Mouse (Mus musculus) erythroblast, embryonic 14.5 days (primary cell): ENCODE data around the gene Dusp13. TPM values are rescaled to one million over a fixed set of nuclear protein-coding genes. Genes with fewer than 3 reads are reported as not detected.

Experiments
- H3K27me3 ChIP-seq: 2 replicates; pipeline ENCODE4 v1.6.1; 2012; ENCODE audit warnings: inconsistent platforms; ENCODE audit not compliant: control insufficient read depth
- H3K36me3 ChIP-seq: 2 replicates; pipeline ENCODE4 v1.6.1; 2012; ENCODE audit warnings: mild to moderate bottlenecking, inconsistent platforms; ENCODE audit not compliant: control insufficient read depth
- H3K4me1 ChIP-seq: 2 replicates; pipeline ENCODE4 v1.6.1; 2012; ENCODE audit warnings: inconsistent platforms; ENCODE audit not compliant: control insufficient read depth
- H3K4me3 ChIP-seq: replicated peaks from 2 replicates; pipeline ENCODE3; 2012; ENCODE audit warnings: moderate library complexity, mild to moderate bottlenecking, inconsistent platforms
- H3K9me3 ChIP-seq: 2 replicates; pipeline ENCODE4 v1.6.1; 2012; ENCODE audit warnings: low read length, inconsistent platforms, mixed read lengths; ENCODE audit not compliant: control insufficient read depth
- GATA1 ChIP-seq: IDR thresholded peaks from 2 replicates; pipeline ENCODE4 v1.6.1; 2012; ENCODE audit warnings: low read length, inconsistent platforms, mixed read lengths
- TAL1 ChIP-seq: IDR thresholded peaks from 3 replicates; pipeline ENCODE4 v1.6.1; 2012; ENCODE audit warnings: low read length, inconsistent platforms, mixed read lengths
- polyA plus RNA-seq: library from polyadenylated mRNA; stranded (reverse); fragments of >175 nt; gene quantifications from 2 replicates; pipeline ENCODE4 v1.2.3, GENCODE M21; 2012

Gene Dusp13
- polyA plus RNA-seq, 1 experiment, result not detected

GRCm38 (mm10) chr14:21772506-21773281 lies 21.7 kb upstream of the Dusp13 start:
- no peak for TF ChIP-seq TAL1
- TF ChIP-seq GATA1, result no peak
- Histone ChIP-seq H3K27me3 (no peaks in the 10 kb centered on the region), H3K36me3 (peaks cover 18% of the 10 kb centered on the region), H3K4me3 (no peak overlapping the region), H3K9me3 (no peaks in the 10 kb centered on the region), H3K4me1 (peaks cover 16% of the 10 kb centered on the region)

DNA sequence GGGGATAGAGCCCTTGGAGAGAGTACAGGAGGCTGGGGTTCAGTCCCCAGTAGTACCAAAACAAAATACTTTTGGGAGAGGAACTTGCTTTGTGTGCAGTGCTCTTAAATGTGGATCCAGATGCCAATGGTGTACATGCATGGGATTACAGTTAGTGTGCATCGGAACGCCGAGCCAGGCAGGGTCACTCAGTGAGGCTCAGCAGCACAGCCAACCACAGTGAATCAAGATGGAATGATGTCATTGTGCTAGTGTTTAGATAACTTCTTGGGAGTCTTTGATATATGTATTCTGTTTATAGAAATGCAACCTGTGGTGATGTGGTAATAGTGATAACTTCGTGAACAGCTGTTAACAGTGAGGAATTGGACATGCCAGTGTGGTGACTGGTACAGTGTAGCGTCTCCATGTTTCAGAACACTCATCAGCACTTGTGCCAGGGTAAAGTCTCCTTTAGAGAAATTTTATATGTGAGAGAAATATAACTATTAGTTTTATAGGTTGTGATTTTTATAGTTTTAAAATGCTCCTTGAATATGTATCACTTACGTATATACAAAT lies 15.5 kb upstream of the Dusp13 start:
- no peaks in the 10 kb centered on the region for H3K27me3 ChIP-seq
- H3K4me3 ChIP-seq, result no peak overlapping the region
- H3K4me1 ChIP-seq, result peaks cover 48% of the 10 kb centered on the region
- H3K9me3 ChIP-seq, result no peaks in the 10 kb centered on the region
- TF ChIP-seq TAL1 (no peak), GATA1 (no peak)
- H3K36me3 ChIP-seq, result peaks cover 2% of the 10 kb centered on the region

DNA sequence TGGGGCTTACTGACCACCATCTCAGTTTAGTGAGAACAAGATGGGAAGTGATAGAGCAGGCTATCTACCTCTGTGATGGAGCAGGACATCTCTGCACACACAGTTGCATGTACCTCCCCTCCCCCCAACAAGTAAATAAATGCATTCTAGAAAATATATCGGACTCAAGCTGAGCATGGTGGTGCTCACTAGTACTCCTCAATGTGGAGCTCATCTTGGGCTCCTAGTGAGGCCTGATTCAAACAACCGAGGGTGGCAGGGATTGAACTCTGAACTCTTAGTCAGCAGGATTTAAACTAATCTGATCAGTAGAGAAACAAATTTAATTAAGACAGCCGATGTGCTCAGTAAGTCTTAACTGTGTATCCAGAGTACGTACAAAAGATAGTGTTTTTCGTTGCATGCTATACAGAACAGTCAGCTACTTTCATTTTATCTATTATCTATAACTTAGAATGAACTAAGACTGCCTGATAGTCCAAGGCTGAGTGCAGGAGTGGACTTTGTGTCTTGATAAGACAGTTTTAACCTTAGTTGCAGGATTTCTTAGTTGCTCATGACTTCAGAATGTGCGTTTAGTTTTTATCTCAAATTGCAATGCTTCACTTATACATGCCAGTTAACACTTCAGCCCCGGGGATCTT lies 14.9 kb upstream of the Dusp13 start:
- Histone ChIP-seq H3K27me3 (no peaks in the 10 kb centered on the region), H3K36me3 (peaks cover 2% of the 10 kb centered on the region), H3K4me3 (no peak overlapping the region), H3K9me3 (no peaks in the 10 kb centered on the region), H3K4me1 (peaks cover 45% of the 10 kb centered on the region)
- TF ChIP-seq GATA1, result no peak
- TF ChIP-seq TAL1, result no peak

GRCm38 (mm10) chr14:21764646-21765045 lies 13.7 kb upstream of the Dusp13 start:
- H3K4me3 ChIP-seq, result no peak overlapping the region
- H3K27me3 ChIP-seq, result no peaks in the 10 kb centered on the region
- TF ChIP-seq GATA1 (no peak), TAL1 (no peak)
- H3K36me3 ChIP-seq, result peaks cover 2% of the 10 kb centered on the region
- no peaks in the 10 kb centered on the region for H3K9me3 ChIP-seq
- H3K4me1 ChIP-seq, result peaks cover 45% of the 10 kb centered on the region

DNA sequence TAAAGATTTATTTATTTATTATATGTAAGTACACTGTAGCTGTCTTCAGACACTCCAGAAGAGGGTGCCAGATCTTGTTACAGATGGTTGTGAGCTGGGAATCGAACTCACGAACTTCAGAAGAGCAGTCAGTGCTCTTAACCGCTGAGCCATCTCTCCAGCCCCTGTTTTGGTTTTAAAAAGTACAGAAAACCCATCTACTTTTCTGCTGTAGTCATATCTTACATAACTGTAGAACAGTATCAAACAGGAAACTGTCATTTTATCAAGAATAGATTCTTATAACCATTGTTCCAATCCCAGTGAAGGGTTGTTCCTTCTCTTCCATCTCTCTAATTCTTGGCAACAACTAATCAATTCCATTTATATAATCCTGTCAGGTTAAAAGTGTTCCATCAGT lies 12.8 kb upstream of the Dusp13 start:
- Histone ChIP-seq H3K27me3 (no peaks in the 10 kb centered on the region), H3K4me1 (peaks cover 49% of the 10 kb centered on the region), H3K9me3 (no peaks in the 10 kb centered on the region), H3K36me3 (peaks cover 2% of the 10 kb centered on the region), H3K4me3 (no peak overlapping the region)
- TF ChIP-seq GATA1, result no peak
- no peak for TF ChIP-seq TAL1

DNA sequence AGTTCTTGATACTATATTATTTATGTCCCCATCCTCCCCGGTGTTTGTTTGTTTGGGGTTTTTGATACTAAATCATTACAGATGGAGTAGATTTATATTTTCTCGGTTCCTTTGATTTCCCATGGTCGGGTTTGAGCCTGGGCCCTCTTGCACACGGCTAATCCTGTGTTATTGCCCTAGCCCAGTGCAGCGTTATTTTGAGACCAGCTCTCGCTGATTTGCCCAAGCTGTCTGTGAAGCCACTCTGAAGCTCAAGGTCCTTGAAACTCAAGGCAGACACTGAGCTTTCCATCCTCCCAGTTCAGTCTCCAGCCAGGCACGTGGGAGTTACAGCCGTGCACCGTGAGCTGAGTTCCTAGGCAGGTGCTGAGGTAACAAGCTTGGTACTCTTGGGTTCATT lies 10.6 kb upstream of the Dusp13 start:
- H3K36me3 ChIP-seq, result no peaks in the 10 kb centered on the region; the same call in 1 of the 2 replicates
- H3K4me1 ChIP-seq, result peaks cover 52% of the 10 kb centered on the region
- TF ChIP-seq GATA1 (no peak), TAL1 (no peak)
- H3K9me3 ChIP-seq, result no peaks in the 10 kb centered on the region
- no peak overlapping the region for H3K4me3 ChIP-seq
- H3K27me3 ChIP-seq, result no peaks in the 10 kb centered on the region

GRCm38 (mm10) chr14:21753367-21753766 lies 2.4 kb upstream of the Dusp13 start:
- Histone ChIP-seq H3K4me3 (no peak overlapping the region), H3K36me3 (no peaks in the 10 kb centered on the region), H3K4me1 (peaks cover 77% of the 10 kb centered on the region), H3K9me3 (no peaks in the 10 kb centered on the region), H3K27me3 (no peaks in the 10 kb centered on the region)
- TF ChIP-seq TAL1 (no peak), GATA1 (no peak)

DNA sequence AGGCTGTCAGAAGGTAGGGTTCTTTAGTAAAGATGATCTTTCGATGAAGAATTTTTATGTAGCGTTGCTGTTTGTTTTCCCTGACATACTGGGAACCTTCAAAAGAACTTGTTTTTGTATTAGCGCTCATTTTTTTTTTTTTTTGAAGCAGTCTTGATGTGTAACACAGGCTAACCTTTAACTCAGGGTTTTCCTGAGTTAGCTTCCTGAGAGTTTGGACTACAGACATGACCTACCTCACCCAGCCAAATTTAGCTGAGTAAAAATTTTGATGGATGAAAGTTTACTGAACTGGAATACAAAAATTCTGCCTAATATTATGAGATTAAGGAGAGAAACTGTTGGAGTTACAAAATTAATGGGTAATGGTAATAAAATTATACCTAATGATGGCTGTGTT lies 1.4 kb upstream of the Dusp13 start:
- TF ChIP-seq TAL1 (no peak), GATA1 (no peak)
- no peaks in the 10 kb centered on the region for H3K27me3 ChIP-seq
- H3K4me3 ChIP-seq, result no peak overlapping the region
- no peaks in the 10 kb centered on the region for H3K36me3 ChIP-seq
- H3K4me1 ChIP-seq, result peaks cover 76% of the 10 kb centered on the region
- no peaks in the 10 kb centered on the region for H3K9me3 ChIP-seq

GRCm38 (mm10) chr14:21750008-21750880 lies 737 bp downstream of the Dusp13 start, which contains the start of gene Samd8:
Gene Samd8, plus strand, starts transcription at chr14:21750531.
- Histone ChIP-seq H3K9me3 (no peaks in the 10 kb centered on the region), H3K4me3 (peak within 1 kb of the TSS; percentile 95), H3K4me1 (peaks cover 62% of the 10 kb centered on the region), H3K36me3 (no peaks in the 10 kb centered on the region), H3K27me3 (no peaks in the 10 kb centered on the region)
- no peak for TF ChIP-seq TAL1
